Mouse (Mus musculus) hindbrain, embryonic 16.5 days (tissue): ENCODE data around the gene Srd5a1. TPM values are rescaled to one million over a fixed set of nuclear protein-coding genes. Genes with fewer than 3 reads are reported as not detected.
"Not testable (repeated sequence)": the region's sequence is repeated elsewhere in the genome, so short reads cannot be mapped to it uniquely, and the experiment has no call there.

Source experiments
- ATAC-seq: fragments of 200-750 bp; cut with Nextera tagmentation; 2 replicates; pipeline ENCODE4 v1.8.0; 2017; ENCODE audit warnings: moderate TSS enrichment, moderate library complexity
- H3K27ac ChIP-seq: fragments of 300-500 bp; sonication (generic); 2 replicates; pipeline ENCODE4 v1.5.1; 2014; ENCODE audit warnings: low read depth, mild to moderate bottlenecking, control low read depth, low read length, moderate library complexity
- H3K27me3 ChIP-seq: fragments of 300-500 bp; sonication (generic); replicated peaks from 2 replicates; pipeline ENCODE4 v1.6.1; 2014; ENCODE audit warnings: low read length; ENCODE audit not compliant: control insufficient read depth, insufficient read depth
- H3K36me3 ChIP-seq: fragments of 300-500 bp; sonication (generic); 2 replicates; pipeline ENCODE4 v1.6.1; 2014; ENCODE audit warnings: mild to moderate bottlenecking, low read length, moderate library complexity, mixed read lengths; ENCODE audit not compliant: control insufficient read depth, insufficient read depth
- H3K4me1 ChIP-seq: fragments of 300-500 bp; sonication (generic); 2 replicates; pipeline ENCODE4 v1.6.1; 2014; ENCODE audit warnings: low read depth, low read length; ENCODE audit not compliant: control insufficient read depth, insufficient read depth
- H3K4me2 ChIP-seq: fragments of 300-500 bp; sonication (generic); 2 replicates; pipeline ENCODE4 v1.6.1; 2014; ENCODE audit warnings: mild to moderate bottlenecking, low read length, control low read depth, moderate library complexity
- H3K4me3 ChIP-seq: fragments of 300-500 bp; sonication (generic); 2 replicates; pipeline ENCODE4 v1.5.1; 2014; ENCODE audit warnings: mild to moderate bottlenecking, low read length, control low read depth, moderate library complexity
- H3K9ac ChIP-seq: fragments of 300-500 bp; sonication (generic); 2 replicates; pipeline ENCODE4 v1.6.1; 2014; ENCODE audit warnings: low read depth, mild to moderate bottlenecking, control low read depth, low read length, moderate library complexity
- H3K9me3 ChIP-seq: fragments of 300-500 bp; sonication (generic); 2 replicates; pipeline ENCODE4 v1.6.1; 2014; ENCODE audit warnings: mild to moderate bottlenecking, low read length, moderate library complexity; ENCODE audit not compliant: control insufficient read depth
- WGBS: fragments of 180-500 bp; shearing (Covaris S2); extraction: QIAGEN DNeasy Blood & Tissue Kit; methylation state at CpG from one replicate; pipeline ENCODE4 v1.1.7; 2014; 5-methylcytosine and 5-hydroxymethylcytosine counted together
- polyA plus RNA-seq: library from polyadenylated mRNA; unstranded; fragments of >200 nt; fragmentation: Nextera tagmentation; extraction: Ambion mirVana; gene quantifications from 2 replicates; pipeline ENCODE4 v1.2.1, GENCODE M21; 2015

The Srd5a1 gene
- polyA plus RNA-seq, 1 experiment from 2014 or later = 39.2 TPM

GRCm38 (mm10) chr13:69608734-69609133, 2.5 kb downstream of the Srd5a1 start:
- 90% methylated on average over 8 of the region's 8 CpGs for WGBS
- Histone ChIP-seq H3K36me3 (no peaks in the 10 kb centered on the region), H3K27me3 (no peaks in the 10 kb centered on the region), H3K9me3 (no peaks in the 10 kb centered on the region), H3K4me2 (no peak overlapping the region), H3K4me3 (no peak overlapping the region), H3K4me1 (peaks cover 13% of the 10 kb centered on the region), H3K27ac (no peak overlapping the region), H3K9ac (no peak overlapping the region)
- no peak for ATAC-seq

- 89% methylated on average over 1 of the region's 1 CpGs for WGBS
- Histone ChIP-seq H3K36me3 (no peaks in the 10 kb centered on the region), H3K9me3 (no peaks in the 10 kb centered on the region), H3K27ac (no peak overlapping the region), H3K4me3 (no peak overlapping the region), H3K4me2 (no peak overlapping the region), H3K9ac (no peak overlapping the region), H3K27me3 (no peaks in the 10 kb centered on the region), H3K4me1 (no peaks in the 10 kb centered on the region; the same call in 1 of the 2 replicates)
- no peak for ATAC-seq
Observed at GRCm38 (mm10) chr13:69604670-69605069, 6.6 kb downstream of the Srd5a1 start.

- Histone ChIP-seq H3K4me1 (no peaks in the 10 kb centered on the region), H3K27me3 (no peaks in the 10 kb centered on the region), H3K27ac (no peak overlapping the region), H3K4me2 (no peak overlapping the region), H3K36me3 (no peaks in the 10 kb centered on the region), H3K9ac (no peak overlapping the region), H3K4me3 (no peak overlapping the region), H3K9me3 (no peaks in the 10 kb centered on the region)
- 94% methylated on average over 5 of the region's 5 CpGs for WGBS
- ATAC-seq = no peak
Observed at GRCm38 (mm10) chr13:69601321-69601720, 9.9 kb downstream of the Srd5a1 start.

GRCm38 (mm10) chr13:69600863-69601262, 10.4 kb downstream of the Srd5a1 start:
- WGBS = 97% methylated on average over 5 of the region's 5 CpGs
- ATAC-seq, H3K4me1 ChIP-seq, H3K4me2 ChIP-seq, H3K27me3 ChIP-seq, H3K27ac ChIP-seq, H3K4me3 ChIP-seq, H3K36me3 ChIP-seq, H3K9me3 ChIP-seq, H3K9ac ChIP-seq: not testable (repeated sequence)

- no peaks in the 10 kb centered on the region for H3K27me3 ChIP-seq
- H3K4me1 ChIP-seq = no peaks in the 10 kb centered on the region
- WGBS = 89% methylated on average over 10 of the region's 10 CpGs
- H3K9me3 ChIP-seq = no peaks in the 10 kb centered on the region
- no peaks in the 10 kb centered on the region for H3K36me3 ChIP-seq
- no peak overlapping the region for H3K27ac ChIP-seq
- no peak overlapping the region for H3K9ac ChIP-seq
- no peak for ATAC-seq
- H3K4me3 ChIP-seq = no peak overlapping the region
- H3K4me2 ChIP-seq = no peak overlapping the region
Observed at GRCm38 (mm10) chr13:69598867-69599266, 12.4 kb downstream of the Srd5a1 start.

- H3K4me3 ChIP-seq = no peak overlapping the region
- 98% methylated on average over 2 of the region's 2 CpGs for WGBS
- ATAC-seq = no peak
Observed at GRCm38 (mm10) chr13:69596515-69596914, 14.7 kb downstream of the Srd5a1 start.

GRCm38 (mm10) chr13:69595911-69596310, 15.3 kb downstream of the Srd5a1 start:
- ATAC-seq = no peak
- Histone ChIP-seq H3K9me3 (no peaks in the 10 kb centered on the region), H3K4me2 (no peak overlapping the region), H3K9ac (no peak overlapping the region), H3K4me3 (no peak overlapping the region), H3K27ac (no peak overlapping the region), H3K27me3 (no peaks in the 10 kb centered on the region), H3K36me3 (no peaks in the 10 kb centered on the region), H3K4me1 (no peaks in the 10 kb centered on the region)
- WGBS = 89% methylated on average over 6 of the region's 6 CpGs

More at GRCm38 (mm10) chr13:69596515-69596914, 14.7 kb downstream of the Srd5a1 start:
- Histone ChIP-seq H3K4me1 (no peaks in the 10 kb centered on the region), H3K27ac (no peak overlapping the region), H3K4me2 (no peak overlapping the region), H3K36me3 (no peaks in the 10 kb centered on the region), H3K9me3 (no peaks in the 10 kb centered on the region), H3K9ac (no peak overlapping the region), H3K27me3 (no peaks in the 10 kb centered on the region)

- WGBS = 91% methylated on average over 7 of the region's 7 CpGs
- Histone ChIP-seq H3K27me3 (no peaks in the 10 kb centered on the region), H3K27ac (no peak overlapping the region), H3K4me3 (no peak overlapping the region), H3K9ac (no peak overlapping the region), H3K4me1 (no peaks in the 10 kb centered on the region), H3K36me3 (no peaks in the 10 kb centered on the region), H3K4me2 (no peak overlapping the region), H3K9me3 (no peaks in the 10 kb centered on the region)
- no peak for ATAC-seq
Observed at GRCm38 (mm10) chr13:69594577-69595256, 16.5 kb downstream of the Srd5a1 start.

- Histone ChIP-seq H3K4me1 (no peaks in the 10 kb centered on the region), H3K36me3 (no peaks in the 10 kb centered on the region), H3K9me3 (no peaks in the 10 kb centered on the region), H3K9ac (no peak overlapping the region), H3K4me2 (no peak overlapping the region), H3K27ac (no peak overlapping the region), H3K4me3 (no peak overlapping the region), H3K27me3 (no peaks in the 10 kb centered on the region)
- WGBS = 75% methylated on average over 8 of the region's 8 CpGs
- no peak for ATAC-seq
Observed at GRCm38 (mm10) chr13:69593453-69593852, 17.8 kb downstream of the Srd5a1 start.
